Mouse (Mus musculus): ENCODE results near the gene Ank.

Ank gene

GRCm38 (mm10) chr15:27500390-27500789, 33.9 kb downstream of the Ank start:
- no peak for DNase-seq

GRCm38 (mm10) chr15:27502338-27502737, 35.9 kb downstream of the Ank start:
- no peak for DNase-seq

- no peak for DNase-seq
Measured at GRCm38 (mm10) chr15:27503221-27503620, 36.7 kb downstream of the Ank start.

GRCm38 (mm10) chr15:27503801-27504730, 37.6 kb downstream of the Ank start:
- no peak for DNase-seq

- no peak for DNase-seq
Measured at GRCm38 (mm10) chr15:27506127-27506886, 39.8 kb downstream of the Ank start.

- DNase-seq: no peak
Measured at GRCm38 (mm10) chr15:27506893-27507596, 40.6 kb downstream of the Ank start.

GRCm38 (mm10) chr15:27508169-27508568, 41.7 kb downstream of the Ank start:
- no peak for DNase-seq

GRCm38 (mm10) chr15:27508982-27509381, 42.5 kb downstream of the Ank start:
- no peak for DNase-seq

GRCm38 (mm10) chr15:27516927-27517326, 50.5 kb downstream of the Ank start:
- DNase-seq: no peak

- no peak for DNase-seq
Measured at GRCm38 (mm10) chr15:27518026-27518425, 51.5 kb downstream of the Ank start.

- no peak for DNase-seq
Measured at GRCm38 (mm10) chr15:27519857-27520256, 53.4 kb downstream of the Ank start.

- DNase-seq: peak; percentile 12
Measured at GRCm38 (mm10) chr15:27525233-27526005, 58.9 kb downstream of the Ank start.

- DNase-seq: no peak
Measured at GRCm38 (mm10) chr15:27528896-27529295, 62.4 kb downstream of the Ank start.

- DNase-seq: no peak
Measured at GRCm38 (mm10) chr15:27530023-27530422, 63.5 kb downstream of the Ank start.

- no peak for DNase-seq
Measured at GRCm38 (mm10) chr15:27533036-27533435, 66.6 kb downstream of the Ank start.

- no peak for DNase-seq
Measured at GRCm38 (mm10) chr15:27535681-27536080, 69.2 kb downstream of the Ank start.

- no peak for DNase-seq
Measured at GRCm38 (mm10) chr15:27536186-27536585, 69.7 kb downstream of the Ank start.

GRCm38 (mm10) chr15:27536771-27537170, 70.3 kb downstream of the Ank start:
- DNase-seq: no peak

GRCm38 (mm10) chr15:27537519-27538223, 71.2 kb downstream of the Ank start:
- DNase-seq: no peak

GRCm38 (mm10) chr15:27539745-27540144, 73.3 kb downstream of the Ank start:
- DNase-seq: no peak

GRCm38 (mm10) chr15:27545203-27545602, 78.7 kb downstream of the Ank start:
- DNase-seq: no peak

- no peak for DNase-seq
Measured at GRCm38 (mm10) chr15:27548110-27548509, 81.6 kb downstream of the Ank start.

Data from kidney, adult 18-20 months (tissue).